Mouse (Mus musculus): ENCODE measurements around the gene Anapc4. TPM values are rescaled to one million over a fixed set of nuclear protein-coding genes. Genes with fewer than 3 reads are reported as not detected.

Gene Anapc4
- polyA plus RNA-seq (2012; rRNA removed), result 13.7 and 29.9 TPM in 2 replicates

- Histone ChIP-seq H3K4me3 (replicated peaks; ENCODE audit: extremely low read depth, low read depth, low read length) (peak within 1 kb of the TSS; percentile 90), H3K4me1 (ENCODE audit: control insufficient read depth, insufficient read depth, low read length) (peaks cover 4% of the 10 kb centered on the region)
- TF ChIP-seq POLR2A (IDR thresholded peaks at IDR 0.05; ENCODE audit: borderline replicate concordance, extremely low read depth, low read depth, low read length) (peak; percentile 77; the same call in 1 of the 2 replicates), CTCF (IDR thresholded peaks at IDR 0.05; ENCODE audit: insufficient read depth, low read length) (no peak)
- DNase-seq, result peak; percentile 100
- under 1% methylated on average over 50 of the region's 50 CpGs for WGBS
These were observed at the start of gene Anapc4 for GRCm38 (mm10) chr5:52833761-52834274. TSS of gene Anapc4 (plus strand) at chr5:52834012.

GRCm38 (mm10) chr5:52786556-52787322 lies 47.1 kb upstream of the Anapc4 start:
- Histone ChIP-seq H3K4me3 (replicated peaks; ENCODE audit: extremely low read depth, low read depth, low read length) (no peak overlapping the region), H3K4me1 (ENCODE audit: control insufficient read depth, insufficient read depth, low read length) (no peaks in the 10 kb centered on the region)
- no peak for DNase-seq
- 63% methylated on average over 7 of the region's 7 CpGs for WGBS
- TF ChIP-seq CTCF (IDR thresholded peaks at IDR 0.05; ENCODE audit: insufficient read depth, low read length) (no peak), POLR2A (IDR thresholded peaks at IDR 0.05; ENCODE audit: borderline replicate concordance, extremely low read depth, low read depth, low read length) (no peak)

GRCm38 (mm10) chr5:52793230-52793629 lies 40.6 kb upstream of the Anapc4 start:
- H3K4me3 ChIP-seq (replicated peaks; ENCODE audit: extremely low read depth, low read depth, low read length), result no peak overlapping the region
- DNase-seq, result no peak
- no peaks in the 10 kb centered on the region for H3K4me1 ChIP-seq (ENCODE audit: control insufficient read depth, insufficient read depth, low read length)
- 89% methylated on average over 9 of the region's 9 CpGs for WGBS
- TF ChIP-seq POLR2A (IDR thresholded peaks at IDR 0.05; ENCODE audit: borderline replicate concordance, extremely low read depth, low read depth, low read length) (no peak), CTCF (IDR thresholded peaks at IDR 0.05; ENCODE audit: insufficient read depth, low read length) (no peak)

- WGBS, result 85% methylated on average over 9 of the region's 9 CpGs
- DNase-seq, result no peak
- no peak for TF ChIP-seq POLR2A (IDR thresholded peaks at IDR 0.05; ENCODE audit: borderline replicate concordance, extremely low read depth, low read depth, low read length)
- no peak for TF ChIP-seq CTCF (IDR thresholded peaks at IDR 0.05; ENCODE audit: insufficient read depth, low read length)
- no peak overlapping the region for H3K4me3 ChIP-seq (replicated peaks; ENCODE audit: extremely low read depth, low read depth, low read length)
- no peaks in the 10 kb centered on the region for H3K4me1 ChIP-seq (ENCODE audit: control insufficient read depth, insufficient read depth, low read length)
These were observed 39.7 kb upstream of the Anapc4 start for GRCm38 (mm10) chr5:52794109-52794508.

- no peak for DNase-seq
- WGBS, result 95% methylated on average over 12 of the region's 12 CpGs
- H3K4me3 ChIP-seq (replicated peaks; ENCODE audit: extremely low read depth, low read depth, low read length), result no peak overlapping the region
- TF ChIP-seq POLR2A (IDR thresholded peaks at IDR 0.05; ENCODE audit: borderline replicate concordance, extremely low read depth, low read depth, low read length) (no peak), CTCF (IDR thresholded peaks at IDR 0.05; ENCODE audit: insufficient read depth, low read length) (no peak)
- no peaks in the 10 kb centered on the region for H3K4me1 ChIP-seq (ENCODE audit: control insufficient read depth, insufficient read depth, low read length)
These were observed 34.4 kb upstream of the Anapc4 start for GRCm38 (mm10) chr5:52799274-52799985.

- Histone ChIP-seq H3K4me1 (ENCODE audit: control insufficient read depth, insufficient read depth, low read length) (no peaks in the 10 kb centered on the region), H3K4me3 (replicated peaks; ENCODE audit: extremely low read depth, low read depth, low read length) (no peak overlapping the region)
- 78% methylated on average over 4 of the region's 4 CpGs for WGBS
- TF ChIP-seq CTCF (IDR thresholded peaks at IDR 0.05; ENCODE audit: insufficient read depth, low read length) (no peak), POLR2A (IDR thresholded peaks at IDR 0.05; ENCODE audit: borderline replicate concordance, extremely low read depth, low read depth, low read length) (no peak)
- DNase-seq, result no peak
These were observed 28.0 kb upstream of the Anapc4 start for GRCm38 (mm10) chr5:52805801-52806200.

- no peak for TF ChIP-seq POLR2A (IDR thresholded peaks at IDR 0.05; ENCODE audit: borderline replicate concordance, extremely low read depth, low read depth, low read length)
- no peak for TF ChIP-seq CTCF (IDR thresholded peaks at IDR 0.05; ENCODE audit: insufficient read depth, low read length)
- DNase-seq, result no peak
- Histone ChIP-seq H3K4me3 (replicated peaks; ENCODE audit: extremely low read depth, low read depth, low read length) (no peak overlapping the region), H3K4me1 (ENCODE audit: control insufficient read depth, insufficient read depth, low read length) (no peaks in the 10 kb centered on the region)
- WGBS, result 78% methylated on average over 8 of the region's 8 CpGs
These were observed 27.5 kb upstream of the Anapc4 start for GRCm38 (mm10) chr5:52806349-52806748.

GRCm38 (mm10) chr5:52807030-52807429 lies 26.8 kb upstream of the Anapc4 start:
- DNase-seq, result no peak
- Histone ChIP-seq H3K4me3 (replicated peaks; ENCODE audit: extremely low read depth, low read depth, low read length) (no peak overlapping the region), H3K4me1 (ENCODE audit: control insufficient read depth, insufficient read depth, low read length) (no peaks in the 10 kb centered on the region)
- WGBS, result 81% methylated on average over 7 of the region's 7 CpGs
- no peak for TF ChIP-seq POLR2A (IDR thresholded peaks at IDR 0.05; ENCODE audit: borderline replicate concordance, extremely low read depth, low read depth, low read length)
- TF ChIP-seq CTCF (IDR thresholded peaks at IDR 0.05; ENCODE audit: insufficient read depth, low read length), result no peak

- Histone ChIP-seq H3K4me1 (ENCODE audit: control insufficient read depth, insufficient read depth, low read length) (no peaks in the 10 kb centered on the region), H3K4me3 (replicated peaks; ENCODE audit: extremely low read depth, low read depth, low read length) (no peak overlapping the region)
- no peak for DNase-seq
- 95% methylated on average over 6 of the region's 6 CpGs for WGBS
- no peak for TF ChIP-seq CTCF (IDR thresholded peaks at IDR 0.05; ENCODE audit: insufficient read depth, low read length)
- TF ChIP-seq POLR2A (IDR thresholded peaks at IDR 0.05; ENCODE audit: borderline replicate concordance, extremely low read depth, low read depth, low read length), result no peak
These were observed 23.4 kb upstream of the Anapc4 start for GRCm38 (mm10) chr5:52810446-52810845.

Measured in lung, adult 2 months (tissue).